Mouse (Mus musculus): Measurements from ENCODE around the gene Cep55. TPM values are rescaled to one million over a fixed set of nuclear protein-coding genes. Genes with fewer than 3 reads are reported as not detected.

Cep55 gene
- polyA plus RNA-seq, 1 experiment, result 6.9 TPM

- 82% methylated on average over 11 of the region's 11 CpGs for WGBS
- no peak overlapping the region for H3K4me3 ChIP-seq (replicated peaks; ENCODE audit: control insufficient read depth, low read depth, low read length)
- no peak overlapping the region for H3K27ac ChIP-seq (ENCODE audit: control insufficient read depth, insufficient read depth, low read depth, low read length, poor library complexity)
- TF ChIP-seq POLR2A (IDR thresholded peaks at IDR 0.05; ENCODE audit: borderline replicate concordance, control insufficient read depth, low read depth, low read length) (no peak), CTCF (IDR thresholded peaks at IDR 0.05; ENCODE audit: control insufficient read depth, insufficient read depth, low read length) (no peak)
- no peaks in the 10 kb centered on the region for H3K4me1 ChIP-seq (ENCODE audit: control insufficient read depth, insufficient read depth, low read length)
These were observed 20.2 kb downstream of the Cep55 start for GRCm38 (mm10) chr19:38075051-38075450.

GRCm38 (mm10) chr19:38076251-38076650 lies 21.4 kb downstream of the Cep55 start:
- H3K27ac ChIP-seq (ENCODE audit: control insufficient read depth, insufficient read depth, low read depth, low read length, poor library complexity), result no peak overlapping the region
- no peak for TF ChIP-seq CTCF (IDR thresholded peaks at IDR 0.05; ENCODE audit: control insufficient read depth, insufficient read depth, low read length)
- no peak for TF ChIP-seq POLR2A (IDR thresholded peaks at IDR 0.05; ENCODE audit: borderline replicate concordance, control insufficient read depth, low read depth, low read length)
- no peak overlapping the region for H3K4me3 ChIP-seq (replicated peaks; ENCODE audit: control insufficient read depth, low read depth, low read length)
- H3K4me1 ChIP-seq (ENCODE audit: control insufficient read depth, insufficient read depth, low read length), result no peaks in the 10 kb centered on the region
- WGBS, result 67% methylated on average over 2 of the region's 2 CpGs

DNA sequence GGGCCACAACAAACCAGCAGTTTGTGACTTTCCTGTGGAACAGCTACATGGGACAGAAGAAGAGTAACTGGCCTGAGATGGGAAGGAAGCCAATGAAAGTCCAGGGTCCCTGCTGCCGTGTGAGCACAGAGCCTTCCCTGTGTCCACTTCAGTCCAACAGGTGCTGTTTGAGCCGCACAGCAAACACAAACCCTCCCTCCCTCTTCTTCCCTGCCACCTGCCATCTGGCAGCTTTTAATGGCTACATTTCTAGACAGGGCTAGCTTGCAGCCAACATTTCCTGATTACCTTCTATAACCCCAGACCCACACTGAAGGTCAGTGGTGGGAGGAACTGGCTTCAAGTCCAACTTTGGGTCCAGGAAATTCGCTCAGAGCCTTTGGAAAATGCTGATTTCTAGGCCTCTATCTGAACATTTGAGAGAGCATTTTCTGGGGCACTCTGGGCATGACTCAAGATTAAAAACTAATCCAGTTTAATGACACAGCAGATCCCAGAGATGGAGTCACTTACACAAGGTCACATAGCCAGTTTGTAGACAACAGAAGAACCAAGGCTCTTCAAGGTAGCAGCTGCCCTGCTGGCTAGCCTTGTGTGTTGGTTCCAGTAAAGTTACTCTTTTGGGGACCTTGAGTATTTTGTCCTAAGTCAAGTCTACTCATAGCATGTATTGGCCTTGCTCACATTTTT lies 23.2 kb downstream of the Cep55 start:
- WGBS, result 77% methylated on average over 3 of the region's 3 CpGs

GRCm38 (mm10) chr19:38081361-38081760 lies 26.6 kb downstream of the Cep55 start:
- TF ChIP-seq POLR2A (IDR thresholded peaks at IDR 0.05; ENCODE audit: borderline replicate concordance, control insufficient read depth, low read depth, low read length), result no peak
- no peak for TF ChIP-seq CTCF (IDR thresholded peaks at IDR 0.05; ENCODE audit: control insufficient read depth, insufficient read depth, low read length)
- no peak overlapping the region for H3K4me3 ChIP-seq (replicated peaks; ENCODE audit: control insufficient read depth, low read depth, low read length)

More for the DNA sequence above, 23.2 kb downstream of the Cep55 start:
- H3K4me1 ChIP-seq (ENCODE audit: control insufficient read depth, insufficient read depth, low read length), result no peaks in the 10 kb centered on the region
- TF ChIP-seq POLR2A (IDR thresholded peaks at IDR 0.05; ENCODE audit: borderline replicate concordance, control insufficient read depth, low read depth, low read length), result no peak
- no peak for TF ChIP-seq CTCF (IDR thresholded peaks at IDR 0.05; ENCODE audit: control insufficient read depth, insufficient read depth, low read length)
- H3K4me3 ChIP-seq (replicated peaks; ENCODE audit: control insufficient read depth, low read depth, low read length), result no peak overlapping the region
- H3K27ac ChIP-seq (ENCODE audit: control insufficient read depth, insufficient read depth, low read depth, low read length, poor library complexity), result no peak overlapping the region

DNA sequence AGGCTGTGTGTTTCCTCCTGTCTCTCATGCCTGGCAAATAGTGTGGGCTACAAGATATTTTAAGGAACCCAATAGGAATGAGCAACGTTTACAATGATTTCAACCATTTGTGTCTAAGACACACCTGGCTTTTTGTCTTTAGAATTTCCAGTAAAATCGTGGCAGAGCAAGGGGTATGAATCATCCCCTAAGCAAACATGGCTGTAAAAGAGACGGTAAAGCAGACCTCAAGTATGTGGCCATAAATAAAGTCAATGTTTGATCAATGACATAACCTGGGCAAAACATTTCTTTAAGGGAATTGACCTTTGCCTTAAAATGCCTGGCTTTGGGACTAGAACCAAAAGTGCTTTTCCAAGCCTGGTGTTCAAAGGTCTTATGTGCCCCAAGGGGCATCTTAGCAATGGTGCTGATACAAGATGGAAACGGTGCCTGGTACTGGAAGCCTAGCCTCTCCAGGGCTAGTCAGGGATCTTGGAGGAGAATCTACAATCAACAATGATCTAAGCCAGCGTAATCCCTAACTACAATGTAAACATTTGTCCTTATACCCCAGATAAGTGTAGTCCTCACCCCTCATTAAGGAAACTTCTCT lies 28.2 kb downstream of the Cep55 start:
- WGBS, result 58% methylated on average over 5 of the region's 5 CpGs
- no peak for TF ChIP-seq POLR2A (IDR thresholded peaks at IDR 0.05; ENCODE audit: borderline replicate concordance, control insufficient read depth, low read depth, low read length)
- no peak for TF ChIP-seq CTCF (IDR thresholded peaks at IDR 0.05; ENCODE audit: control insufficient read depth, insufficient read depth, low read length)
- Histone ChIP-seq H3K4me1 (ENCODE audit: control insufficient read depth, insufficient read depth, low read length) (no peaks in the 10 kb centered on the region), H3K27ac (ENCODE audit: control insufficient read depth, insufficient read depth, low read depth, low read length, poor library complexity) (no peak overlapping the region), H3K4me3 (replicated peaks; ENCODE audit: control insufficient read depth, low read depth, low read length) (no peak overlapping the region)

More at GRCm38 (mm10) chr19:38081361-38081760, 26.6 kb downstream of the Cep55 start:
- WGBS, result 68% methylated on average over 3 of the region's 3 CpGs
- H3K27ac ChIP-seq (ENCODE audit: control insufficient read depth, insufficient read depth, low read depth, low read length, poor library complexity), result no peak overlapping the region
- no peaks in the 10 kb centered on the region for H3K4me1 ChIP-seq (ENCODE audit: control insufficient read depth, insufficient read depth, low read length)

DNA sequence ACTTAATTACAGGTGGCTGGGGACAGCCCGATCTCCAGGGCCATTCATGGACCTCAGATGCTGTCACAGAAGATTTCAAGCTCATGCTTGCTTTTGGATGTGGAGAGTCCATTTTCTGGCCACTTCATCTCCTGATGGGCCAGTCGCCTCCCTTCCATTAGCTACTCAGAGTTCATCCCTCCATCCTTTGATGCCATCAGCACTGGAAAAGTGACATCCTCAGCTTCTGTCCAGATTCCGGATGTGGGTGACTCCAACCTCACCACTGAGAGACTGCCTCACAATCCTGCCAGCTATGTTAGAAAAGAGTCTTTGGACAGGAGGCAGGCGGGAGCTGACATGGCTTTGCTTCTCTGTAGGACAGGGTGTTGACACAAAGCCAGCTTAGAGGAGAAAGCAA lies 31.0 kb downstream of the Cep55 start:
- H3K4me1 ChIP-seq (ENCODE audit: control insufficient read depth, insufficient read depth, low read length), result no peaks in the 10 kb centered on the region
- TF ChIP-seq POLR2A (IDR thresholded peaks at IDR 0.05; ENCODE audit: borderline replicate concordance, control insufficient read depth, low read depth, low read length), result no peak
- no peak for TF ChIP-seq CTCF (IDR thresholded peaks at IDR 0.05; ENCODE audit: control insufficient read depth, insufficient read depth, low read length)
- H3K4me3 ChIP-seq (replicated peaks; ENCODE audit: control insufficient read depth, low read depth, low read length), result no peak overlapping the region
- no peak overlapping the region for H3K27ac ChIP-seq (ENCODE audit: control insufficient read depth, insufficient read depth, low read depth, low read length, poor library complexity)
- 83% methylated on average over 4 of the region's 4 CpGs for WGBS

DNA sequence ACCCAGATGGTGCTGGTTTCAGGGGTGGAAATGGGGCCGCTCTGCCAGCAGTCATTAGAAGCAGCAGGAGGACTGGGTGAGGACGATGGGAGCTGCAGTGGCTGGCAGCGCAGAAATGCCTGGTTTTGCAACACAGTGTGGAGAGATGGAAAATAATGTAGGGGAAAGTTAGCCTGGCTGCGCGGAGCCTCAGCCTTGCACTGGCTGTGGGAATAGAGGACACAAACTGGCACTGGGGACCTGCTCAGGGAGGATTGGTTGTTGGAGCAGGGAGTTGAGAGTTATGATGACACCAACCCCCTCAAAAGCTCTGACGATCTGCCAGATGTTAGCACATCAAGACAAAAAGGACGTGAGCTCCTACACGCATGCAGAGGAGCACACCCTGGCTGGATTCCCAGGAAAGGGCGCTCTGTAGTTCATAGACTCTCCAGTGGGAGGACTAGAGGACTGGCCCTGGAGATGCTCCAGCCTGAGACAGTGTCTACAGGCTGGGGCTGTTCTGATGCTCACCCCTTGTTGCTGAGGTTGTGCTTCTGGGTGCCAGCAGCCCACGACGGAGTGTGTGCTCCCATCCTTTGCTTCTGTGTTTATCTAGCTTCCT lies 32.2 kb downstream of the Cep55 start:
- 52% methylated on average over 11 of the region's 11 CpGs for WGBS
- Histone ChIP-seq H3K4me1 (ENCODE audit: control insufficient read depth, insufficient read depth, low read length) (no peaks in the 10 kb centered on the region; the same call in 1 of the 2 replicates), H3K4me3 (replicated peaks; ENCODE audit: control insufficient read depth, low read depth, low read length) (no peak overlapping the region), H3K27ac (ENCODE audit: control insufficient read depth, insufficient read depth, low read depth, low read length, poor library complexity) (no peak overlapping the region; the same call in 1 of the 2 replicates)
- no peak for TF ChIP-seq POLR2A (IDR thresholded peaks at IDR 0.05; ENCODE audit: borderline replicate concordance, control insufficient read depth, low read depth, low read length)
- no peak for TF ChIP-seq CTCF (IDR thresholded peaks at IDR 0.05; ENCODE audit: control insufficient read depth, insufficient read depth, low read length)

- Histone ChIP-seq H3K4me3 (replicated peaks; ENCODE audit: control insufficient read depth, low read depth, low read length) (no peak overlapping the region), H3K4me1 (ENCODE audit: control insufficient read depth, insufficient read depth, low read length) (no peaks in the 10 kb centered on the region; the same call in 1 of the 2 replicates), H3K27ac (ENCODE audit: control insufficient read depth, insufficient read depth, low read depth, low read length, poor library complexity) (no peak overlapping the region)
- no peak for TF ChIP-seq CTCF (IDR thresholded peaks at IDR 0.05; ENCODE audit: control insufficient read depth, insufficient read depth, low read length)
- no peak for TF ChIP-seq POLR2A (IDR thresholded peaks at IDR 0.05; ENCODE audit: borderline replicate concordance, control insufficient read depth, low read depth, low read length)
- 73% methylated on average over 8 of the region's 8 CpGs for WGBS
These were observed 34.5 kb downstream of the Cep55 start for GRCm38 (mm10) chr19:38089358-38089757.
